Mouse (Mus musculus) lung, embryonic 16.5 days (tissue): Measurements from ENCODE around the gene Rarres2. TPM values are rescaled to one million over a fixed set of nuclear protein-coding genes. Genes with fewer than 3 reads are reported as not detected.
"Not testable (repeated sequence)": the region's sequence is repeated elsewhere in the genome, so short reads cannot be mapped to it uniquely, and the experiment has no call there.

ENCODE experiments used
- ATAC-seq: fragments of 200-750 bp; cut with Nextera tagmentation; 2 replicates; pipeline ENCODE4 v1.8.0; 2017; ENCODE audit warnings: low read depth, mild to moderate bottlenecking, moderate library complexity
- H3K27ac ChIP-seq: fragments of 300-500 bp; sonication (generic); 2 replicates; pipeline ENCODE4 v1.5.1; 2014; ENCODE audit warnings: mild to moderate bottlenecking, control low read depth, low read length
- H3K27me3 ChIP-seq: fragments of 300-500 bp; sonication (generic); 2 replicates; pipeline ENCODE4 v1.6.1; 2014; ENCODE audit warnings: low read depth, low read length, mixed read lengths; ENCODE audit not compliant: control insufficient read depth, insufficient read depth
- H3K36me3 ChIP-seq: fragments of 300-500 bp; sonication (generic); 2 replicates; pipeline ENCODE4 v1.6.1; 2014; ENCODE audit warnings: low read length; ENCODE audit not compliant: control insufficient read depth, insufficient read depth
- H3K4me1 ChIP-seq: fragments of 300-500 bp; sonication (generic); replicated peaks from 2 replicates; pipeline ENCODE4 v1.6.1; 2014; ENCODE audit warnings: low read length, mixed read lengths; ENCODE audit not compliant: control insufficient read depth, insufficient read depth
- H3K4me2 ChIP-seq: fragments of 300-500 bp; sonication (generic); 2 replicates; pipeline ENCODE4 v1.6.1; 2014; ENCODE audit warnings: low read depth, low read length, control low read depth
- H3K4me3 ChIP-seq: fragments of 300-500 bp; sonication (generic); 2 replicates; pipeline ENCODE4 v1.5.1; 2014; ENCODE audit warnings: mild to moderate bottlenecking, low read length, control low read depth
- H3K9ac ChIP-seq: fragments of 300-500 bp; sonication (generic); 2 replicates; pipeline ENCODE4 v1.6.1; 2014; ENCODE audit warnings: low read length, control low read depth
- H3K9me3 ChIP-seq: fragments of 300-500 bp; sonication (generic); 2 replicates; pipeline ENCODE4 v1.6.1; 2016; ENCODE audit warnings: low read length; ENCODE audit not compliant: control insufficient read depth
- WGBS: fragments of 180-500 bp; shearing (Covaris S2); extraction: QIAGEN DNeasy Blood & Tissue Kit; methylation state at CpG from one replicate; pipeline ENCODE4 v1.1.7; 2014; 5-methylcytosine and 5-hydroxymethylcytosine counted together
- polyA plus RNA-seq: library from polyadenylated mRNA; unstranded; fragments of >200 nt; fragmentation: Nextera tagmentation; extraction: Ambion mirVana; gene quantifications from 2 replicates; pipeline ENCODE4 v1.2.1, GENCODE M21; 2015

Rarres2 gene
- polyA plus RNA-seq, 1 experiment from 2014 or later: 101 TPM

DNA sequence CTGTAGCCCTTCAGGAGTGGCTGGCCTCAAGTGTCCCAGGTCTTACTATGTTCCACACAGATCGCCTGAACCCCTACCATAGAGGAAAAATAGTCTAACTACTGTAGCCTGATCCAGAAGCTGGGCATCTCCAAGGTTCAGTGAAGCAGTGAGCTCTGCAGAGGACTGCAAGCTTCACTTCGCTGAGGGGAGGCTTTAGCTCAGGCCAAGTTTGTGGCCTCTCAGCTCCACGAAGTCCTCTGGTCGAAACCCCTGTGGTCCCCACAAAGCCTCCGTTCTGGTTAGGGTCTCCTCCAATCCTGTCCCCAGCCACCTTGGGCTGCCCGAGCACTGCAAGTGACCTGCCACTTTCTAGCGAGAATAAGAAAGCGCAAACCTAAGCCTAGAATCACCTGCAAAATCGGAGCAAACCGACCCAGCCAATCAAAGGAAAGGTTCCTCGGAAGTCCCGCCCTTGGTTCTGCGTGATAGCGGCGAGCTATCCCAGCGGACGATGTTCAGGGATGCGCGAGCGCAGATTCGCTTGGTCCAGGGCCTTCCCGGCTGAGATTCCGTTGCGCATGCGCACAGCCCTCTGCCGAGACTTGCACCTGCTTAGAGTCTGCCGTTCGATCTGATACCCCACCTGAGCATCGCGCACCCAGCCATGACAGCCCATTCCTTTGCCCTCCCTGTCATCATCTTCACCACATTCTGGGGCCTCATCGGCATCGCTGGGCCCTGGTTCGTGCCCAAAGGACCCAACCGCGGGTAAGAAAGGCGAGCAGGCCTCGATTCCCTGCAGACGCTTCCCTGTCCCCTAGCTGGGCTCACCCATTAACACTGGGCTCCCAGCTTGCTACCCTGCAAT is 35.3 kb downstream of the Rarres2 start, which contains the start of gene Atp6v0e2:
Gene Atp6v0e2, plus strand, starts transcription at position 511 of the 850 bp plus-strand sequence.
- Histone ChIP-seq H3K4me1 (peaks cover 12% of the 10 kb centered on the region), H3K27me3 (no peaks in the 10 kb centered on the region), H3K4me2 (peak within 1 kb of the TSS; percentile 60), H3K4me3 (peak within 1 kb of the TSS; percentile 38), H3K9me3 (no peaks in the 10 kb centered on the region), H3K27ac (no peak within 1 kb of the TSS), H3K36me3 (no peaks in the 10 kb centered on the region), H3K9ac (peak within 1 kb of the TSS; percentile 53)
- 7% methylated on average over 38 of the region's 38 CpGs for WGBS
- ATAC-seq: peak; percentile 66

DNA sequence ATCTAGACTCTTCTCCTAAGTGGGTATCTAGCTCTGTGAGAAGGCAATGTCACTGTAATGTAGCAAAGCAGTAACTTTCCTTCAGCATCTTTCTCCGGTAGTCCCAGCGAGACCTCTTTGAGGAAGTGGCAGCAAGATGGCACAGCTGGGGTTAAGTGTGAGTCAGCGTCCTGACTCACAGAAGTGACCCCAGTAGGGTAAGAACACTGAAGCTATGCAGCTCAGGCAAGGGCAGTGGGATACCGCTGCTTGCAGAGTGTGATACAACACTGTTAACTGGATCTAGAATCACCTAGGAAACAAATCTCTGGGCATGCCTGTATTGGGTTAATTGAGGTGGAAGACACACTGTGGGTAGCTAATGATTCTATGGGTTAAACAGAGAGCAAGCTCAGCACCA is 36.5 kb downstream of the Rarres2 start:
- no peaks in the 10 kb centered on the region for H3K27me3 ChIP-seq
- no peak for ATAC-seq

DNA sequence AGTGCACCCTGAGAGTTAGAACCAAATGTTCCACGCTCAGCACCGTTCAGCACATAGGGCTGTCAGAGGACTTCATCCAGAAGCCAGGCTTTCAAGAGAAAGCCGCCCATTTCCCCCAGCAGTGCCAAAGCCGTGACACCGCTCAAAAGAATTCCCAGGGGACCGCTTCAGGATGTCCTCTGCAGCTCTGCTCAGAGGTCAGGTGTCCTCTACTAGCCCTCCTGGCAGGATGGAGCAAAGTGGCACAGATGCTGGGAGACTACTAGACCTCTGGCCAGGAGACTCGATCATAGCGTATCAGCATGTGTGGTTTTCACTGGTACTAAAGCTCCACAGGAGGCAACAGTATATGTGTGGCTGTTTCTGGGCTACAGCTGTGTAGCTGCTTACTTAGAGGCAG is 37.7 kb downstream of the Rarres2 start:
- 81% methylated on average over 8 of the region's 8 CpGs for WGBS
- no peak for ATAC-seq

More for the DNA sequence above, 36.5 kb downstream of the Rarres2 start:
- Histone ChIP-seq H3K4me2 (no peak overlapping the region), H3K4me1 (no peaks in the 10 kb centered on the region; the same call in 1 of the 2 replicates), H3K9me3 (no peaks in the 10 kb centered on the region), H3K4me3 (no peak overlapping the region), H3K27ac (no peak overlapping the region), H3K36me3 (no peaks in the 10 kb centered on the region), H3K9ac (no peak overlapping the region)
- 59% methylated on average over 4 of the region's 4 CpGs for WGBS

DNA sequence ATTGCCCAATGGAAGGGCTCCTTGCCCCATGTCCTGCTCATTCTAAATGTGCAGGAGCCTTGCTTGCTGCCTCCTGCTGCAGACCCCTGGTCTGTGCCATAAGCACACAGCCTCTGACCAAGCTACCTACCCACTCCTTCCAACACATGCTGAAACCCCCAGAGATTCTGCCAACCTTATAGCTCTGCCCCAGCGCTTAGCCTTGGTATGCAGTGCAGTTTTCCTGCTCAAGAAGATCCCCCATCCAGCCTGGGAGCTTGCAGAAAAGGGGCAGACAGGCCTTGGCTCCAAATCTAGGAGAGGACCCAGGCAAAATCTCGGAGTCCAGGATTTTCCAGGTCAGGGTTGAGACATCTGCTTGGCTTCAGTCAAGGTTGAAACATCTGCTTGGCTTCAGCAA is 39.1 kb downstream of the Rarres2 start:
- Histone ChIP-seq H3K36me3 (no peaks in the 10 kb centered on the region), H3K9me3 (no peaks in the 10 kb centered on the region), H3K27ac (no peak overlapping the region), H3K4me3 (no peak overlapping the region), H3K4me1 (peaks cover 3% of the 10 kb centered on the region; the same call in 1 of the 2 replicates), H3K9ac (no peak overlapping the region), H3K4me2 (no peak overlapping the region), H3K27me3 (no peaks in the 10 kb centered on the region)
- WGBS: 63% methylated on average over 2 of the region's 2 CpGs
- ATAC-seq: no peak

More for the DNA sequence above, 37.7 kb downstream of the Rarres2 start:
- Histone ChIP-seq H3K4me1 (peaks cover 3% of the 10 kb centered on the region; the same call in 1 of the 2 replicates), H3K4me3 (no peak overlapping the region), H3K27ac (no peak overlapping the region), H3K9me3 (no peaks in the 10 kb centered on the region), H3K27me3 (no peaks in the 10 kb centered on the region), H3K36me3 (no peaks in the 10 kb centered on the region), H3K4me2 (no peak overlapping the region), H3K9ac (no peak overlapping the region)

DNA sequence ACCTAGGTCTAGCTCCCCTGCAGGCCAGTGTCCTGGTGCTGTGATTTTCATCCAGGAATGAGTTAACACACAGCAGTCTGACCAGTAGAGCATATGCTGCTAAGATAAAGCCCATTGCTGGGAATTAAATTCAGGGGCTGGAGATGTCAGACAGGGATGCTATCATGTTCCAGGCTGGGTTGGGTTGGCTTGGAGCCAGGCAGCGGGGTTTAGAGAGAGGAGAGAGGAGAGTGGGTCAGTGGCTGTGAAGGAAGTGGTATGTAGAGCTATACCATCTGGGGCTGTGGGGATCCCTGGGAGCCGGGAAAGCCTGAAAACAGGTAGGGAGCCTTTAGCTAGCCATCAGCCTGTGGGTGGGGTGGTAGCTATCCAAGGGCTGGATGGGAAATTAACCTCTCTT is 41.7 kb downstream of the Rarres2 start:
- Histone ChIP-seq H3K27ac (no peak overlapping the region), H3K9ac (no peak overlapping the region), H3K4me1 (peaks cover 3% of the 10 kb centered on the region; the same call in 1 of the 2 replicates), H3K9me3 (no peaks in the 10 kb centered on the region), H3K36me3 (no peaks in the 10 kb centered on the region), H3K27me3 (no peaks in the 10 kb centered on the region), H3K4me3 (no peak overlapping the region), H3K4me2 (no peak overlapping the region)
- 36% methylated on average over 2 of the region's 2 CpGs for WGBS
- ATAC-seq: peak; percentile 70; the same call in 1 of the 2 replicates

DNA sequence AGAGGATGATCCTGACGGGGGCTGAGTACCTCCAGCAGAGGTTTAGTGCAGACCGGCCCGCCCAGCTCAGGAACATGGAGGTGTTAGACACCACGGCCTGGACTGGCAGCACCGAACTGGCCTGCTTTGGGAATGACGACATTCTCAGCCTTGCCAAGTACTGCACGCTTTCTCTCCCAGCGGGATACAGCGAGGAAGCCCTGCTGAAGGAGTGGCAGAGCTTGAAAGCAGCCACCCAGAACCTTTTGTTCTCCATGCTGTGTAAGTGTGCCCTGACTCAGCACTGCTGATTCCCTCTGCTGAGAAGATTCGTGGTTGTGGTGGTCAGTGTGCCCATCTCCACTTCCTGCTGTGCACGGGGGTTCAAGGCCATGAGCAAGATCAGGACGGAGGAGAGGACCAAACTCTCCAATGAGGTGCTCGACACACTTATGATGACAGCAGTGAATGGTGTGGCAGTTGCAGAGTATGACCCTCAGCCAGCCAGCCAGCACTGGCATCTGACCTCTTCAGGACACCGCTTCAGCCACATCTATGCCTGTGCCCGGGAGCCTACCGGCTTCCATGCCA is 42.6 kb downstream of the Rarres2 start:
- Histone ChIP-seq H3K4me2 (no peak overlapping the region), H3K9me3 (no peaks in the 10 kb centered on the region)

DNA sequence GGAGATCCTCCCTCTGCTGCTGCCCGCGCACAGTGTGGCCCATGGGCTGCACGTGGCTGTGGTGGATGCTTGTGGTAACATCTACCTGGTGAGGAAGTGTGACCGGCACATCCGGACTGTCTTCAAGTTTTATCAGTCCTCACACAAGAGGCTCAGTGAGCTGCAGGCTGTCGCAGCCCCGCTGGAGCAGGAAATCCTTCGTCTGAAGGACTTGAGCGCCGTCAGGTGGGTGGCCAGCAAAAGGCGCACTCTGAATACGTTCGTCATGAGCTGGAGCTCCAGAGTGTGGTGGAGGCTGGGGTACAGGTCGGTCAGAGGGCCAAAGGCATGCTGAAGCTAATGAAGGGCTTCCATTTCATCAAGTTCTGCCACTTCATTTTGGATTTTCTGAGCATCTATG is 43.3 kb downstream of the Rarres2 start:
- Histone ChIP-seq H3K9me3 (no peaks in the 10 kb centered on the region), H3K27ac (no peak overlapping the region), H3K4me3 (no peak overlapping the region), H3K4me2 (no peak overlapping the region), H3K9ac (no peak overlapping the region), H3K36me3 (no peaks in the 10 kb centered on the region), H3K4me1 (peaks cover 3% of the 10 kb centered on the region; the same call in 1 of the 2 replicates), H3K27me3 (no peaks in the 10 kb centered on the region)
- 62% methylated on average over 14 of the region's 14 CpGs for WGBS
- no peak for ATAC-seq

More for the DNA sequence above, 42.6 kb downstream of the Rarres2 start:
- Histone ChIP-seq H3K9ac (no peak overlapping the region), H3K36me3 (no peaks in the 10 kb centered on the region), H3K27me3 (no peaks in the 10 kb centered on the region), H3K4me1 (peaks cover 3% of the 10 kb centered on the region; the same call in 1 of the 2 replicates), H3K27ac (no peak overlapping the region), H3K4me3 (no peak overlapping the region)
- 74% methylated on average over 16 of the region's 16 CpGs for WGBS
- ATAC-seq: no peak

DNA sequence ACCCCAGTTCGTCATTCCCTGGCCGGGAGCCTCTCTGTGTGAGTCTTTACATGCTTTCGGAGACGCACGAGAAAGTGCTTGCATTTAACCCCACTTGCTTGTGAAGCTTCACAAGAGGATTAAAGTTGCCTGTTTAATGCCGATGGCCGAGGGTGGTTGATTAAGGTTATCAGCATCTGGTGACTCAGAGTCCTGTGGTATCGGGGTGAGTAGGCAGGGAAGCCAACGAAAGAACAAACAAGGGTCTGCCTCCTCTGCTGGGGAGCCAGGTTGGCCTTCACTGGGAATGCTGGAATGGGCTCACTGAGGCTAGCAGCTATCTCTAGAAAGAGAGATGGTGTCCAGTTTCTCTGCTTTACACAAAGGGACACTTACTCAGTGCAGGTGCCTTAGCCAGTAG is 44.7 kb downstream of the Rarres2 start:
- WGBS: 81% methylated on average over 9 of the region's 9 CpGs
- Histone ChIP-seq H3K4me1 (peaks cover 3% of the 10 kb centered on the region; the same call in 1 of the 2 replicates), H3K9ac (no peak overlapping the region), H3K9me3 (no peaks in the 10 kb centered on the region), H3K27ac (no peak overlapping the region), H3K36me3 (no peaks in the 10 kb centered on the region), H3K4me2 (no peak overlapping the region), H3K27me3 (no peaks in the 10 kb centered on the region), H3K4me3 (no peak overlapping the region)
- no peak for ATAC-seq

DNA sequence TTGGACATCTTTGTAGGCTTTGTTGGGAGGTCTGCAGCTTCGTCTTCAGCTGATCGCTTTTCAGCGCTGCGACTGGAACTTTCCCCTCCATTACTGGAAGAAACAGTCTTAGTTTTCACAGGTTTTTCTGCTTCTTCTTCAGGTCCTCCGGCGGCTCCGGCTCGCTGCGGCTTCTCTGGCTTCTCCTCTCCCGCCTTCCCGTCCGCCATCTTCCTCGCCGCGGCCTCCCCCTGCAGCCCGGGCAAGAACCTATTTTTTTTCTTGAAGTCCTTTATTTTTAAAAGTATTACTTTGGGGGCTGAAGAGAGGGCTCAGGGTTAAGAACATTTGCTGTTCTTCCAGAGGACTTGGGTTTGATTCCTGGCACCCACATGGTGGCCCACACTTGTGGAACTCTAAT is 47.7 kb downstream of the Rarres2 start:
- not testable (repeated sequence) for H3K4me1 ChIP-seq, H3K36me3 ChIP-seq, ATAC-seq, H3K9me3 ChIP-seq, H3K4me2 ChIP-seq, H3K9ac ChIP-seq, H3K4me3 ChIP-seq, H3K27me3 ChIP-seq, H3K27ac ChIP-seq
- WGBS: 91% methylated on average over 14 of the region's 16 CpGs
